Mouse (Mus musculus) G1E (cell line): ENCODE results near the gene Lonp1.

ENCODE experiments used
- CTCF ChIP-seq: IDR thresholded peaks from 2 replicates; pipeline ENCODE4 v1.5.1; 2012; ENCODE audit warnings: low read depth, low read length, inconsistent platforms, mixed read lengths
- POLR2AphosphoS5 ChIP-seq: IDR thresholded peaks from 2 replicates; pipeline ENCODE4 v1.6.1; 2012; ENCODE audit warnings: low read depth, low read length, inconsistent platforms; ENCODE audit not compliant: insufficient replicate concordance

DNA sequence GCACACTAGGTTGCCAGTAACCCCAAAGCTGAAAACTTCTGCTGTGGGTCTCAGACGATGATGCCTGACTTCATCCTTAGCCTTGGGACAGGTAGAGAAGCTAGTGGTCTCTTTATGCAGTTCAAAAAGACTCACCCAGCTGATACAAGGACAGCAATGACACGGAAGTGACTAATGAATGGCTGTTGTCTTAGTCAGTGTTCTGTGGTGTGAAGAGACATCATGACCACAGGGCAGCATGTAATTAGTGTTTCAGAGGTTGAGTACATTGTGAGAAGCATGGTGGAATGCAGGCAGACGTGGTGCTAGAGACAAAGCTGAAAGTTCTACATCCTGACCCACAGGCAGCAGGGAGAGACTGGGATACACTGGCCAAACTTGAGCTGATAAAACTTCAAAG is 40.9 kb upstream of the Lonp1 start:
- TF ChIP-seq CTCF (no peak), POLR2AphosphoS5 (no peak)
